Mouse (Mus musculus) forebrain, postnatal 0 days (tissue): ENCODE measurements at regions not wholly inside any gene's neighbourhood (a gene's known extent, or its start where the extent isn't known, plus 50 kb on each side); places are given as distances from the start of the nearest gene placed in this dataset.

Source experiments
- ATAC-seq: fragments of 200-750 bp; cut with Nextera tagmentation; 2 replicates; pipeline ENCODE4 v1.8.0; 2017; ENCODE audit warnings: mild to moderate bottlenecking, moderate library complexity
- DNase-seq: peaks from one replicate; pipeline ENCODE4 v3.0.0-alpha.2; 2015
- H3K27ac ChIP-seq: fragments of 300-500 bp; sonication (generic); 2 replicates; pipeline ENCODE4 v1.5.1; 2014; ENCODE audit warnings: low read depth, mild to moderate bottlenecking, antibody characterized with exemption, low read length, moderate library complexity, mixed read lengths
- H3K27me3 ChIP-seq: fragments of 300-500 bp; sonication (generic); 2 replicates; pipeline ENCODE4 v1.6.1; 2014; ENCODE audit warnings: mild to moderate bottlenecking, low read length, mixed read lengths; ENCODE audit not compliant: insufficient read depth
- H3K36me3 ChIP-seq: fragments of 300-500 bp; sonication (generic); 2 replicates; pipeline ENCODE4 v1.6.1; 2014; ENCODE audit warnings: mild to moderate bottlenecking, moderate library complexity; ENCODE audit not compliant: insufficient read depth
- H3K4me1 ChIP-seq: fragments of 300-500 bp; sonication (generic); 2 replicates; pipeline ENCODE4 v1.6.1; 2014; ENCODE audit warnings: antibody characterized with exemption; ENCODE audit not compliant: insufficient read depth
- H3K4me2 ChIP-seq: fragments of 300-500 bp; sonication (generic); 2 replicates; pipeline ENCODE4 v1.6.1; 2014; ENCODE audit warnings: low read depth, mild to moderate bottlenecking, moderate library complexity
- H3K4me3 ChIP-seq: fragments of 300-500 bp; sonication (generic); 2 replicates; pipeline ENCODE4 v1.5.1; 2014; ENCODE audit warnings: low read depth, low read length, mixed read lengths
- H3K9ac ChIP-seq: fragments of 300-500 bp; sonication (generic); 2 replicates; pipeline ENCODE4 v1.6.1; 2014; ENCODE audit warnings: mild to moderate bottlenecking
- H3K9me3 ChIP-seq: fragments of 300-500 bp; sonication (generic); 2 replicates; pipeline ENCODE4 v1.6.1; 2016; ENCODE audit warnings: low read length
- CTCF ChIP-seq: sonication (generic); IDR thresholded peaks from 2 replicates; pipeline ENCODE4 v1.5.1; 2016; ENCODE audit warnings: antibody characterized with exemption, control low read depth, low read depth
- WGBS: fragments of 180-500 bp; shearing (Covaris S2); extraction: QIAGEN DNeasy Blood & Tissue Kit; methylation state at CpG from one replicate; pipeline ENCODE4 v1.1.7; 2014; 5-methylcytosine and 5-hydroxymethylcytosine counted together

DNA sequence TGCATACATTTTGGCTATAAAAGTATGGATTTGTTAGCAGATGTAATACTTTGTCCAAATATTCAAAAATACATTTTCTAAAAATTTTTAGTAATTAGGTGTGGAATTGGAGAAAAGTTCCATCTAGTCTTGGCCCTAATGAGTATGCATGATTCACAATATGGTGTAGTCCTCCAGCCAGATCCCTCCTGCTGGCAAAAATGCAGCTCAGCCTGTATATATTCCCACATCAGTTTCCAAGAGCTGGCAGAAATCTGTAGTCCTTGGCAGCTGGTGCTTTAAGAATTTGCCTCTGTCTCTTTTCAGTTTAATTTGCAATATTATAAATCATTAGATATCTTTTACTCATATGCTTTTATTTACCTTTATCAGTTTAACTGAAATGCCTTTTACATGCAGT, 1358.3 kb downstream of the Lrfn5 start:
- no peak overlapping the region for H3K4me2 ChIP-seq
- no peaks in the 10 kb centered on the region for H3K9me3 ChIP-seq
- H3K27me3 ChIP-seq = no peaks in the 10 kb centered on the region
- H3K4me1 ChIP-seq = no peaks in the 10 kb centered on the region
- ATAC-seq = no peak
- peak; percentile 56 for DNase-seq
- H3K36me3 ChIP-seq = no peaks in the 10 kb centered on the region
- no peak for TF ChIP-seq CTCF
- H3K9ac ChIP-seq = no peak overlapping the region
- H3K4me3 ChIP-seq = no peak overlapping the region
- no peak overlapping the region for H3K27ac ChIP-seq

DNA sequence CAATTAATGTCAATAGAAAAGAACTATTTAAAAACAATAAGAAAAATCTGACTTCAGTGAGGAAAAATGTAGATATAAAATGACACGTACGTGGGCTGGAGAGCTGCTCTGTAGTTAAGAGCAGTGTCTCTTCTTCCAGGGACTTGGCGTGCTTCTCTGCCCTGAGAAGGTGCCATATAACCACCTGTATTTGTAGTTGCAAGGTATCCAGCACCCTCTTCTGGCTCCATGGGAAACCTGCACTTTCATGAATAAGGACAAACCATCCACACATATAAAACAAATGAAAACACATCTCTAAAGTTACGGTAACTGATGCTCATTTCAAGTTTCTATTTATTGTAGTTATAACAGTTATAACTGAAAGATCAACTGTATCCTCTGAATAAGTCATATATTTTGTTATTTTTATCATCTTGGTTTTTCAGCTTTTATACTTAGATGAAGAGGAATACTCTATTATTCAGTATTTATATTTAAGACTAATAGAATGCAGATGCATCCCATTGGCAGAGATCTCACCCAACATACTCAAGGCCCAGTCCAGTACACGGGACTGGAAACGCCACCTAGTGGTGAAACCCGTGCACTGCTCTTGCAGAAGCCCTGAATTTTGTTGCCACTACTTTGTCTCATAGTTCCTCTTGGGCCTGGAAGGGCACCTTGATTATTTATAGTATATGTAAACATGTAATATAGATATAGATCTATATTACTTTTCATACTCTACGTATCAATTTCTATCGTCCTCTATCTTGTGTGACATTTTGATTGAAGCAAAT, 1370.1 kb downstream of the Lrfn5 start:
- Histone ChIP-seq H3K36me3 (no peaks in the 10 kb centered on the region), H3K27me3 (no peaks in the 10 kb centered on the region), H3K9me3 (no peaks in the 10 kb centered on the region), H3K4me2 (no peak overlapping the region), H3K9ac (no peak overlapping the region), H3K4me1 (no peaks in the 10 kb centered on the region), H3K27ac (no peak overlapping the region), H3K4me3 (no peak overlapping the region)
- ATAC-seq (no peak), DNase-seq (no peak)
- WGBS = 79% methylated on average over 9 of the region's 9 CpGs
- no peak for TF ChIP-seq CTCF
